Mouse (Mus musculus): ENCODE measurements around the gene Garnl3.

DNA sequence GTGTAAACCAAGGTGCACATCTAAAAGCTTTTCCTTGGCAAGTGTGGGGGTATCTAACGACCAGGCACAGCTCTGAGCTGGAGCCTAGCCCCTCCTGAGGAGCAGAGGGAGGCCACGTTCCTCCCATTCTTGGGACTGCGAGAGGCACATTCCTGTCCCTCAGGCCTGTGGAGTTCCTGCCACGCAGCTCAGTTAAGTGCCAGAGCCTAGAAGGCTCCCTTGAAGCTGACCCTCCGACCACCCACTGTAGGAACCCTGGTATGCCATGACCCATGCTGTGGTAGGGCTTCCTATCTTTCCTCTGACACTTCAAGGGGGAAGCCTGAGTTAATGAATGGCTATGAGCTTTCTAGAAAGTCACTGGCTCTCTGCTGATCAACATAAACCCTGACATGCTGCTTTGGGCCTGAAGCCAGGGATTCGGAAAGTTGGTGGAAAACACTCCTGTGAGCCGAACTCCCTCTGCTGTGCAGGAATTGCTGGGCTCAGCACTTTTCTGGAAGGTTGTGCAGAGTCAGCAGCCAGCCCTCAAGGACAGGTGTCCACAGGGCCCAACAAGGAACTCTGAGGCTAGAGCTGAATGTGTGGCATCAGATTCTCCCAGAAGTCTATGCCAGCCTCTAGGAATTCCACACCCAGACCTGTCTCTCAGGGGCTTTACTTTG, 34.4 kb upstream of the Garnl3 start:
- TF ChIP-seq EP300 (IDR thresholded peaks at IDR 0.05; ENCODE audit: low read depth) (no peak), CTCF (IDR thresholded peaks at IDR 0.05; ENCODE audit: low read depth) (no peak)

Measured in liver, embryonic 14.5 days (tissue).